Mouse (Mus musculus): ENCODE results near the gene Tigd3.

Tigd3 gene

DNA sequence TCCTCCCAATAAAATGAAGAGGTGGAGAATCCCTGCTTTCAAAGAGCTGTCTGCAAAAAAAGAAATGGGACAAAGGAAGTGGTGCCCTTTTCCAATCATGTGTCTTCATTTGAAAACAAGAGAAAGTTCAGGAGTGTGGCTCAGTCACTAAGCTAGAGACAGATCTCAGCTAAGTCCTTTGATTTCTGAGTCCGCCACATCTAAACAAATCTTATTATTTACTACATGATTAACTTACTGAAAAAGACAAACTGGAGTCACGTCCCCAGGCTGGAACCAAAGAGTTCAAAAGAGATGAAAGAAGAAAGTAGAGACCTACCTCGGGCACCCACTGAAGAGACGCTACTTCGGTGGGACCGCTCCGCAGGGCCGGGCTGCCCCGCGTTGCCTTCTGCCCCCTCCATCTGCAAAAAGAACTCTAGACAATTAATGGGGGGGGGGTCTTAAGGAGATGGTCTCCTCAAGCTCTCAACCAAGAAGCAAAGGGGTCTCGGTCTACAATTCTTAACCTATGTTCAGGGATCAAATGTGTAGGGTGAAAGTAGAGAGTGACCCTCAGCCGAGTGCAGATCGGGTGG lies 19.5 kb downstream of the Tigd3 start:
- DNase-seq, result no peak

DNA sequence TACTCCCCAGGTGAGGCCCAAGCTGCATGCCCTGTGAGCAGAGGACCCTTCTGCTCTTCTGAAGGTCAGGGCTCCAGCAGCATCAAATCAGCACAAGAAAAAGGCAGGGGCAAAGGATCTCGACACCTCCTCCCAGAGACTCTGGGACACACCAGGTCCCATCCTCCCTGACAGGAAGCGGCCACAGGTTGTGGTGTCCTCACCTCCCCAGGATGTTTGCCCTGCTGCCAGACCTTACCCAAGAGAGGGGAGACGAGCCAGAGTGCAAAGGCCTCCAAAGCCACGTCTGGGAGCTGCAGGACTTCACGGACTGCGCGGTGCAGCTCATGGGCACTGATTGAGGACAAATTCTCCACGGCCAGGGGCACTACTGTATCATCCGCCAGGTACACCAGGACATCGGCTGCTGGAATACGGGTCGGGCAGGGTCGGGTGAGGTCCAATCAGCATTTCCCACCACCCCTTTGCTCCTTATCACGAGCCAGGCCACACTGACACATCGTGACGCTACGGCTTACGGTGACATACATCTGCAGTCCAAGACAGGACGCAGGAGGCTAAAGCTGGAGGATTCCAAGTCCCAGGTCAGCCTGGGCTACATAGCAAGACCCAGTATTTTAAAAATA lies 20.9 kb downstream of the Tigd3 start:
- DNase-seq, result no peak

DNA sequence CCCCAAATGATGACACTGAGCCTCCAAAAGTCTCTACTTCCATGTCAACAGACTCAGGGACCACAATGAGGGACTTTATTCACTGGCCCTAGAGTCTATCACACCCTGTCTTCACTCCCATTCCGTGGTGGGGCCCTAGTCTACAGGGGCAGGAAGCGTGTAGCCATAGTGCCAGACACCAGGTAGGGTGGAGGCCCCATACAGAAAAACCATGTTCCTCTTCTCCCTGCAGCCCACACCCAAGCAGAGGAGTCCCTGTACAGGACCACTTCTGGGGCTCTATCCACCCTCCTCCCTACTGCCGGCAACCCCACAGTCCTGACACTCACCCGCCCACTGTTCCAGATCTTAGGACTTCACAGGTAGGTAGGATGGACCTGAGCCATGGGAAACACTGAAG lies 21.4 kb downstream of the Tigd3 start:
- DNase-seq, result no peak

DNA sequence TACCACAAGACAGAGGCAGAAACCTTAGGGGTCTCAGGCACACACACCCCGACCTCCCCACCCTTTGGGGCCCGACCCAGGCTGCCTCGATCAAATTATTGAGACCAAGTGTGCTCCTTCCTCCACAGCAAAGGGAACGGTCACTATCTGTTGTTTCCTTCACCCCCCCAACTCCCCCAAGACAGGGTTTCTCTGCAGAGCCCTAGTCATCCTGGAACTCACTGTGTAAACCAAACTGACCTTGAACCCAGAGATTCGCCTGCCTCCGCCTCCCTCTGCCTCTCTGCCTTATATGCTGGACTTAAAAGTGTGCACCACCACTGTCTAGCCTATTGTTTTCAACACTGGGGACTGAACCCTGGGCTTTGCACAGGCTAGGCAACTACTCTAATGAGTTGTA lies 22.3 kb downstream of the Tigd3 start:
- no peak for DNase-seq

DNA sequence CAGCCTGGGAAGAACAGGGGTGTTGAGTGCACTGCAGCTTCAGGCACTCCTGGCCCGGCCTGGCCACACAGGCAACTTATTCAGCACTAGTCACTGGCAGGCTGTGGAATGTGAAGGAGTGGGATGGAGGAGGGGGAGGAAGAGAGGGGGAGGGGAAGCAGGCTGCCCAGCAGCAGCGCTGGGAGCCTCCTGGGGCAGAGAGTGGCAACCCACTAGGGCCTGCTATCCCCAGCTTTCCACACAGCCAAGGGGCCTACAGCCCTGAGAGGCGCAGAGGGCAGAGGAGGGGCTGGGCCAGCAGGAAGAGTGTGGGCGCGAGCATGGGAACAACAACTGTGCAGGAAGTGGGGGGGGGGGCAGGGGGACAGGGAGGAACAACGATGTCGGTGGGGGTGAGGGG lies 22.7 kb downstream of the Tigd3 start:
- DNase-seq, result peak; percentile 73

DNA sequence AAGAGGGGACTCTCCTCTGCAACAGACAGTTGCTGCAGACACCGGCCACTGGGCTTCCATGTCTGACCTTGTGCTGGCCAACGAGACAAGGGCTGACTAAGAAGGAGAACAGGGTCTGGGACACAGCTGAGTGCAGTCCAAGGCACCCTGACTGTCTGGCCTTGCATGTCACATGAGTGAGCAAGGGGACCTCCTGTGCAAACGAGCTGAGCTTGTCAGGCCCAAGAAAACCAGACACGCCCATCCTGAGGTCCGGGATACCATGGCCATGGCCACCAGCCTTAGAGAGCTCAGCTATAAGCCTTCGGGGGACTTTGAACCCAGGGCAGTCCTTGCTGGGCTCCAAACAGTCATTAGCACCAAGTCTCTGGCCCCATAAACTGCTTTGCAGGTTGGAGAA lies 25.9 kb downstream of the Tigd3 start:
- no peak for DNase-seq

DNA sequence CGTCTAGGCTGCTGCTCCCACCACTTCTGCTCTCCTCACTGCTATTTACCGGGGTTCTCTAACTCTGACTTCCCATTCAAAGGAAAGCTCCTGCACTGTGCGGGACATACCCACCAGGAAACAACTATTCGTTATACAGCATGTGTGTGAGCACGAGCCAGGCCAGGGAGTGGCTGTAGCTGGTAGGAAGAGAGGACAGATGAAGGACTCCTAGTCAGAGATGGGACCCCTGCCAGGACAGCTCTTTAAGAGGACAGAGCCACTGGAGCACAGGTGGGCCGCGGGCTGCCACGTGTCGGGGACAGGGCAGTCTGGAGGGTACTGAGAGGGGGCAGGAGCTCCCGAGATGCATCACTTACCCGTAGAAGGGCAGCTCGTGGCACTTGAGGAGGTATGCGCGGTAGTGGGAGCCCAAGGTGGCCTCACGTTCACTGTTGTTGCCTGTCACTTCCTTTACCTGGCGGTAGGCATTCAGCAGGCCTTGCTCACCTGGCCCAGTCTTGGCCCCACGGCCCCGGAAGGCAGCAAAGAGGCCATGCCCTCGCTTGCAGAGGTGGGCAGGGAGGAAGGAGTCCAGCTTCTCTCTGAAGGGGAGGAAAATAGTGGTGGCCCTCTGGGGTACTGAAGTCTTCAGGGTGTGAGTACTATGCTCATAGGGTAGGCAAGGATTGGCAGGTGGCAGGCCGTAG lies 29.1 kb downstream of the Tigd3 start:
- no peak for DNase-seq

DNA sequence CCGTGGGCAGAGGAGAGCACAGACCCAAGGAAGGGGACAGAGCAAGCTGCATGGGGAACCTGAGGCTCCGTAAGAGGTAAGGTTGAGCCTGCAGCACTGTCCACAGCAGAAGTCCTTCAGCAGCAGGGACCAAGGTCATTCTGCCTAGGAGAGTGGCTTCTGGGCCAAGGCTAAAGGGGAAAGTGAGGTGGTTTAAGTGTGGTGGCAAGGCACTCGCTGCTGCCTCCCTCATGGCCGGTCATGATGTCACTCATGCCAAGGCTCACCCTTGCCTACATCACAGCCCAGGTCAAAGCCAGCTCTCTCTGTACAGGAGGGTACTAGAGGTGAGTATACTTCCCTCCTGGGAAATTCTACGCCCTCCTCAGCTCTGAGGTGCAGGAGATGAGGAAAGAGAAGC lies 30.2 kb downstream of the Tigd3 start:
- DNase-seq, result no peak

DNA sequence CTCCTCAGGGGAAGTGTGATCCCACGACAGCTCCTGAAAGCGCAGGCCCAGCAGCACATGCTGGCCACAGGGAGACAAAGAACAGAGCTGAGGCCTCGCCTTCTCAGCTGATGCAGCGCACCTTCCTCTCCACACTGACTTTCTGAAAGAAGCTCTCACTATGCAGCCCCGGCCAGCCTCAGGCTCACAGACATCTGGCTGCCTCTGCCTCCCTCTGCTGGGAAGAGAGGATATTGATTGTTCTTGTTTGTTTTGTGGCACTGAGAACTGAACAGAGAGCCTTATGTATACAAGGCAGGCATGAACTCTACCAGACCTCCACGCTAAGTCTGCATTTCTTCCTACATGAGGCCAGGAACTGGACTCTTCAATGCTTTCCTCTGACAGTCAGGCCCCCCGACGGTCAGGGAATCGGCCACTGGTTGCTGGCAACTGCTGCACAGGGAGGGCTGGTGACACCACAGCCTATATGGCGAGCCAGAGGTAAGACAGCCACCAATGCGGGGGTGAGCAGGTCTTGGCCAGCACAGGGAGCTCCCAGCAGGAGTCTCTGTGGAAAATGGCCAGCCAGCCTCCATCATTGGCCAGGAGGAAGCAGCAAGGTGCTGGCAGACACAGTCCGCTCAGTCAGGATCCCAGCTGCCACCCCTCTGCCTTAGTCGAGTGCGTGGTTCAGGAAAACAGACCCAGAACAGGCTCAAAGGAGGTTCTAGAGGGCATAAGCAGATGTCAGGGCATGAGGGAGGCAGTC lies 31.4 kb downstream of the Tigd3 start:
- no peak for DNase-seq

DNA sequence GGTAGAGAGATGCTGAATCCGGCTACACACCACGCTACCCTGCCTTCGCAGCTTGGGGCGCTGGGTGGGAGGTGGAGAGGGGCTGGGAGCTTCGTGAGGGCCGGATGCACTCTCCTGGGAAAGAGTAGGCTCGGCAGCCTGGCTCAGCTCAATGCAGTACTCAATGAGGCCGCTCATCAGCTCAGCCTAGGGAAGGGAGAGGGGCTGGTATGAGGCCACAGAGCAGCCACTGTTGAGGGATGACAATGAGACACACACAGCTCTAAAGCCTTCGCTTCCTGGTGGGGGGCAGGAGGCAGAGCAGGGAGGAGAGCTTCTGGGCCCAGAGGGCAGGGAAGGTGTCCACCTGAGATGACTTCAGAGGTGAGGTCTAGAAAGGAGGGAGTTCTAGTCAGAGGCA lies 37.3 kb downstream of the Tigd3 start:
- no peak for DNase-seq

DNA sequence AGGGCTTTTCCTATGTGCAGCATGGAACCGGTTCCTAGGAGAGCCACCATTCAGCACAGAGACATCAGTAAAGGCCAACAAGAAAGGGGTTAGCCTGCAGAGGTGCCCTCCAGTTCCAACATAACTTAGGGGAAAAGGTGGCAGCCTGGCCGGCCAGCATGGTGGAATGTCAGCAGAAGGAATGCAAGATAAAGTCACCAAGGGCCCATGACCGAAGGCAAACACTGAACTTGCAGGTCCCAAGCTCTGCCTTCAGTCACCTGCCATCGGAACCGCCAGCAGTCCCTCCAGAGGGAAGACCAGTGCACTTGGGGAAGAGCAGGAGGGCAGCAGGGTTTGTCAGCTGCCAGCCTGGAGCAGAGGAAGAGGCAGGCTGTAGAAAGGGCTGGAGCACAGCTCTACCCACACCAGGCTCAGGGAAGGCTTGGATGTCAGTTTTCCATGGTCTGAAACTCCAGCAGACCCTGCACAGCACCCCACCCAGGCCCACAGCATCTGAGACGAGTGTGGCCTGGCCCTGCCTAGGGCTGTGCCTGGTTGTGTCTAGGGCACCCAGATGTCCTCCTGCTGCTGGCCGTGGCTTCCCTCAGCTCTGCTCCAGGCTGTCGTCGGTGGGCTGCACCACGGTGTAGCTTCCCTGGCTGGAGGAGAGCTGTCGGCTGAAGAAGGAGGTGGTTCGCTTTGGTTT lies 41.8 kb downstream of the Tigd3 start:
- DNase-seq, result no peak

DNA sequence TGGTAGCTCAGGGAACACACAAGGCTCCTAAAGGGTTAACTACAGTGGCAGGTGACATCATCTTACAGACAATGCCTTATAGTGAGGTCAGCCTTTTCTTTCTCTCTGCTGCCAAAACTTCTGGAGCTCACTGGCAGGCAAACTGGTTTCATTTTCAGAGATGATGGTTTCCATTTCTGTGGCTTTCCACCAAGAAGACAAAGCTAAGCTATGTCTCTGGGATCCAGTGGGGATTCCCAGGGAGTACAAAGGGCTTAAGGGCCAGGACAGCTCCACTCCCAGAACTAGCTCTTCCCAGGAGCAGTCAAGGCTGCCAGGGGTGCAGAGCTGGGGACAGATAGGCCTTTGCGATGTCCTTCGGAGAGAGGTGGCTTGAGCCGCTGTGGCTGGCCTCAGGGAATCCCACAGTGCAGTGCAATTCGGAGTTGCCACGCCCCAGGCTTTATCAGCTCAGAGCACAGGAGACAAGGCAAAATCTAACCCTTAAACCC lies 42.4 kb downstream of the Tigd3 start:
- no peak for DNase-seq

DNA sequence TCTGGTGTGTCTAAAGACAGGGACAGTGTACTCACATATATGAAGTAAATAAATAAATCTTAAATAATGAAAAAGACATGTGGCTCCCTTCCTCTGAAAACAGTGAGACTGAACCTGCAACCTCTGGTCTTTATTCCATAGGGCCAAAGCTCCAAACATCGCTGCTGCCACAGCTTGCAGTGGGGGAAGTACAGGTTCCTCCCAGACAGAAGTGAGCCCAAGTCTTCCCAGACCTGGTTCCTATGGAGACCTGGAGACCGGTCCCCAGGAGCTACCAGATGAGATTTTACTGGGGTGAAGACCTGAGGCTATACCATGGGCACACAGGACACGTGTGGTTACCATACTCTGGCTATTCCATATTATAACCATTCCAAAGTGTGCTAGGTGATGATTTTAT lies 43.1 kb downstream of the Tigd3 start:
- no peak for DNase-seq

DNA sequence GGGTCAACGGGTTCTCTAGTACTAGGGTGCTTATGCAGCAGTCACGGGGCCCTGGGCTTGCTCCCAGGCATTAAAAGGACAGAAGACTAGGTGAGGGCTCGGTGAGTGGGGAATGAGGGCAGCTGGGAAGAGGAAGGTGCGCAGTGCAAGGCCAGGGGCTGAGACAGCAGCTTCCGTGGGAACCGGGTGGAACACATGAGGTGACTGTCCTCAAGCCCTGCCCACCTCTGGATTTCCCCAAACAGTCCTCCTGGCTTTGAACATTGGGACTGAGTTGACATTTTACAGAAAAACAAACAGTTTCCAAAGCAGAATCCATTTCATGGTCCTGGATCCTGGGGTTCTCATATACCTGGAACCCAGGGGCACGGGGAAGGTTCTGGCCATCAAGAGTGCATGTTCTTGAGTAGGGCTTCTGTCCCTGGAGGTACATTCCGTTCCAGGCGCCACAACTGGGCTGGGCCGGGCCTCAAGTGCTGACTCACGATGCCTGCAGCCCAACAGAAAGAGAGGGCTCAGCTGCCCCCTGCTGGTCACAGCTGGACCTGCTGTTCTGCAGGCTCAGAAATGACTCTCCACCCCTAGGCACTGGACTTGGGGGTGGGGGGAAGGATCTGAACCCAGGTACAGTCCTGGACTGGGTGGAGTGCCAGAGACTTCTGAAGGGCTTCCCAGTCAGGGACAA lies 44.0 kb downstream of the Tigd3 start:
- DNase-seq, result peak; percentile 90

DNA sequence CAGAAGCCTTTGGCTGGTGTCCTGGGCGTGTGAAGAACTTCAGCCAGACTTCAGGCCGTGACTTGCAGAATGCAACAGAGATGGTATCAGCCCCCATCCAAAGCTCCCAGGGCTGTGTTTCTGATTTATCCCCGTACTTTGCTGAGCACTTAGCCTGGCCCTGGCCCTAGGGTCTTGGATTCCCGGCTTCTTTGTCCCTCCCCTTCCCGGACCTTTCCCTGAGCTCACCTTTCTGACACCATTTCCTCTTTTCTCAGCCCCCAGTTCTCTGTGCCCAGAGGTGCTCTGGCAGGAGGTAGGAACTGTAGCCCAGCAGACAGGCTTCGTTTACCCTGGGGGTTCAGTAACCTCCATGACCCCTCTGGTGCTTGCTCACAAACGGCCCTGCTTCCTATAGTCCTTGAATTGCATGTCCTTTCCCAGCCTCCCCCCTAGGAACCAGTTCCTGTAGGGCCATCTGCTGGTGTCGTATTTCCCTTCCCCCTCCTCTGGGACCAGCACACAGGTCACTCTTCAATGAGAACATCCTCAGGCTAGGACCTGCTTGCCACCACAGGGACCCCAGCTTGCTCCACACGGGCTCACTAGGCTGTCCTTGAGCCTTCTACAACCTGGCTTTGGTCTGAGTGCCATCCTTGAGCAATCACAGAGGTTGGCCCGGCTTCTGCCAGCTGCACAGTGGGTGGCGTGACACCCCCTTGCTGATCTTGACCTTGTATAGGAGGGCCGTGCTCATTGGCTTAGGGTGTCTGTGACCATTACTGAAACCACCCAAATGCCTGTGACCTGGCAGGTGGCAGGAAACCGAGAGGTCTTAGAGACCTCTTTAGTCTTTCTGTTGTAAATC lies 44.9 kb downstream of the Tigd3 start:
- peak; percentile 41 for DNase-seq

DNA sequence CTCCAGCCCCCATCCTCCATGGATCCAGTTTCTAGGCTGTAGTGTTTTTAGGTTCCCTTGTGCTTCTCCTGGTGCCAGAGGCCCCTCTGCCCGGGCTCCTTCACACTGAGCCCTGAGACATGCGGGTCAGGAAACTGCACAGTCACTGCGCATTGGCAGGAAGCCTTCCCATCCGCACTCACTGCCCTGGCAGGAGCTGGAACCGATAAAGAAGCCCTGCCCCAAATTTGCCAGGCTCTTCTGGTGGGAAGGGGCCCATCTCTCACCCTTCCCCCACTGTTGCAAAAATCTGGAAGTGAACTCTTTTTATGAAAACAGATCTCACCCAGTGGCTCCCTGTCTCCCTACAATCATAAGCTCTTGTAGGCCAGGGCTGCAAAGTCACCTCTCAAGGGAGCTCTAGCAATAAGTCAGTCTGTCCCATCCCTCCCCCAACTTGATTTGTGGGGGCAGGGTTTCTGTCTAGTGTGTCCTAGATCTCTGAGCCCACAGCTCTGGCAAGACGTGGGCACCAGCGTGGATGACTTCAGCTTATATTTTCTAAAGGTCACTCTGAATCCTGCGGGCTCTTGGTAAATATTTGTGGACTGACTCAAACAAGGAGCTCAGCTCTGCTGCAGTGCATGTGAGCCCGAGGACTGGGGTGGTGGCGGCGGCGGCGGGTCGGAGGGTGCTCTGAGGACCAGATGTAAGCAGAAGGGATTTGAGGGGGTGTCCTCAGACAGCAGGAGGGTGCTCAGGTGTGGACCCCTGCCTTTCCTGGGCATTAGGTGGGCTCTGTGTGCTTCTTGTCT lies 45.7 kb downstream of the Tigd3 start:
- peak; percentile 38 for DNase-seq

DNA sequence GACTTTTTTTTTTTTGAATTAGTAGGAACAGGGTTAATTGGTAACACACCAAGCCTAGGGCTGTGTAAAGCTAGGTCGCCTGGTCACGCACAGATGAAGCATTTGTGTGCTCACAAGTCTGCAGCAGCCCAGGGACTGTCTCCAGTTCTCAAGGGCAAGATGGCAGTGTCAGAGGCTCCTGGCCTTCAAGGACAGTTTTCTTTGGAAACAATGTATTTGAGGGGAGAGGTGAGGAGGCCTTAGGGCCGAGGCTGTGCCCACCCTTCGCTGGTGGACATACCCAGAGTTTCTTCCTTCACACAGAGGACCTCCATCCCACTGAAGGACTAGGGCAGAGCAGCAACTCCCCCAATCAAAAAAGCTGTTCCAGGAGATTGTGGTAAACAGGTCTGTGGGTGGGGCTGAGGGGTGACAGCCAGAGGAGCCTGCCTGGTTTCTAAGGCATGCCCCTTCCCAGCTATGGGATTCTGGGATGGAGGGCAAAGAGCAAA lies 46.6 kb downstream of the Tigd3 start:
- DNase-seq, result peak; percentile 27

DNA sequence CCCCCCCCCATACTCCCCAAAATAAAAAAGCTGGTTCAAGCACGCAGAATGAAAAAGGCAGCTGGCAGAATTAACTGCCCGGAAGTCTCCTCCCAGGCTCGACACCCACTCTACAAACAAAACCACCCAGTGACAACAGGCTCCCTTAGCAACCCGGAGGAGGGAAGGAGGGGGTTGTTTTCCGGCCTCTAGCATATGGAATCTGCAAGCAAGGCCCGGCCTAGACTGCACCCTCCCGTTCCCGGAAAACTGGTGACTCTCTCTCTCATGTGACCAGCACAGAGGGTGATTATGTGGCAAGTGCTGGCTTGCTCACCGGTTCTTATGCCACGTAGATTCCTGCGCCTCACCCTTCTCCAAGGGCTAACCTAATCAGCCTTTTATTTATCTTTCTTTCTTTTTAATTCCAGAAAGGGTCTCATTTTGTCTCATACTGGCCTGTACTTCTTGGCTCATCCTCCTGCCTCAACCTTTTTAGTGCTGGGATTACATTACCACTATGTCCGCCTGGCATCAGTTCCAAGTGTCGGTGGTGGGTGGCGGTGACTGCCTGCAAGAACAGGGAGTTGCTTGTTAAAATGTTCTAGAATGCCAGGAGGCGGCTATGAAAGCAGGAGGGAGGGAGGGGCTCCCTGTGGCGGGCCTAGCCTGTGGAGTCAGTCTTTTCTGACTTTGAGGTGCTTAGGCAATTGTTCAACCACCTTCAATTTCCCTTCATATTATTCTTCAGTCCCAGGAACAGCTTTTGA lies 47.2 kb downstream of the Tigd3 start:
- peak; percentile 98 for DNase-seq

DNA sequence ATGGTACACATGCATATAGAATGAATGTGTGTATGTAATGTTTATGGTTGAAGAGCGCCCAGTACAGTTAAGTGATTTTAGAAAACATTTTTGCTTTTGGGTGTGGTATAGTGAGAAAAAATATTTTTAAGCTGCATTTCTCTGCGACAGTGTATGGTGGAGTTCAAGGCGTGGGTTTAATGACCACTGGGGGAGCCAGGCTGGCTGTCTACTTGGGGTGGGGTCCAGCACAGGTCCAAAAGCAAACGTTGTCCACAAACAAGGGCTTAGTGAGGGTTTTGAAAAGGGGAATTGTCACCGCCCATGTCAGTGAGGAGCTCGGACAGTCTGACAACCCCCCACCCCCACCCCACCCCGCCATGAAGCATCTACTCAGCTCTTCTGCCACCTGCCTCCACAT lies 47.8 kb downstream of the Tigd3 start:
- no peak for DNase-seq

Data from retina, postnatal 1 day (tissue).